ENCODE assay signal across 8 mouse cellular contexts in the genomic region with DNA sequence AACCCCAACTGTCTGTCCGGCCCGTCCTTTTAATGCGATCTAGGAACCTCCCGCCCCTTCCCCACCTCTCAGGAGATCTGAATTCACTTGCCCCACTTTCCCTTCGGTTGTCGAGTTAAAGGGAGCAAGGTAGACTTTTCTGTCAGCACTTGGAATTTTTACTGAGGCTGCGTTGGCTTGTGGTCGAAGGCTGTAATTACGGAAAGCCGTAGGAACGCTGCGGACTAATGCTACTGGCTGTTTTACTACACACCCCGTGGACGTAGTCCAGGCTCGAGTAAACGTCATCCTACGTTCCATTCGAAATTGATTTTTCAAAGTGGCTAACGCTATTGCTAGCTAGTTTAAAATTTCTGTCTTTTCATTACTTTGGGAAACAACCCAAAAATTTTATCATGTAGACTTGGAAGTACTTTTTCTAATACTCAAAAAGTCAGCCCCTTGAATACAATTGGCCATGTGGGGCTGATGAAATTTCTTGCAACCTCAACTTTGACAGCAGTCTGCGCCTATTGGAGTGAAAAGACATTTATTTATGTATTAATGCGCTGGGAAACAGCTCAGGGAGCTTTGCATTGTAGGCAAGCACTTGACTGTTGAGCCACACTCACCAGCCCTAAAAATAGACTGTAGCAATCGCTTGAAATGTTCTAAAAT. TPM values are rescaled to one million over a fixed set of nuclear protein-coding genes. Genes with fewer than 3 reads are reported as not detected.
A peak's percentile ranks its signal among the peaks of the same experiment; 100 is the strongest.
DNase-seq lines count a peak whose midpoint lies in the region; ATAC-seq and TF ChIP-seq lines count a peak whose summit lies in the region.

No protein-coding gene starts in this region.

- H3K27ac ChIP-seq in forebrain, embryonic 13.5 days: peak overlapping the region; percentile 90
- peak overlapping the region; percentile 98 for H3K27ac ChIP-seq in liver, postnatal 0 days (ENCODE audit: low read depth)
- peak overlapping the region; percentile 93 for H3K27ac ChIP-seq in neural tube, embryonic 13.5 days (replicated peaks)

- H3K36me3 ChIP-seq in forebrain, embryonic 13.5 days (ENCODE audit: poor library complexity, severe bottlenecking): peaks cover 9% of the 10 kb centered on the region
- peaks cover 9% of the 10 kb centered on the region; the same call in 1 of the 2 replicates for H3K36me3 ChIP-seq in liver, postnatal 0 days (replicated peaks; ENCODE audit: insufficient read depth, low read length)
- peaks cover 8% of the 10 kb centered on the region; the same call in 1 of the 2 replicates for H3K36me3 ChIP-seq in neural tube, embryonic 13.5 days

- DNase-seq in frontal cortex, postnatal 25 days (ENCODE audit: low spot score in 2 of 2): no peak
- peak; percentile 61 for DNase-seq in c-Kit-positive CD71-positive TER-119-positive erythroid progenitor cells, embryonic 14.5 days (ENCODE audit: low spot score)
- DNase-seq in heart, postnatal 14 days: peak; percentile 33 to 48
- peak; percentile 62 to 70 for DNase-seq in kidney, postnatal 36 days
- peak; percentile 65 for DNase-seq in liver, postnatal 0 days

- H3K4me3 ChIP-seq in forebrain, embryonic 13.5 days: peak overlapping the region; percentile 96
- peak overlapping the region; percentile 89 for H3K4me3 ChIP-seq in liver, postnatal 0 days (ENCODE audit: low read depth, low read length)
- peak overlapping the region; percentile 95 for H3K4me3 ChIP-seq in neural tube, embryonic 13.5 days

- no peak for TF ChIP-seq EP300 in liver, postnatal 0 days (IDR thresholded peaks at IDR 0.05; ENCODE audit: low read depth)

- peak overlapping the region; percentile 88 for H3K9ac ChIP-seq in forebrain, embryonic 13.5 days
- peak overlapping the region; percentile 91 for H3K9ac ChIP-seq in liver, postnatal 0 days (replicated peaks)
- H3K9ac ChIP-seq in neural tube, embryonic 13.5 days: peak overlapping the region; percentile 89

- TF ChIP-seq CTCF in liver, postnatal 0 days (IDR thresholded peaks at IDR 0.05; ENCODE audit: low read depth): no peak

- peak overlapping the region; percentile 66 for H3K4me2 ChIP-seq in forebrain, embryonic 13.5 days
- H3K4me2 ChIP-seq in liver, postnatal 0 days (ENCODE audit: low read depth, low read length): peak overlapping the region; percentile 81
- peak overlapping the region; percentile 58 for H3K4me2 ChIP-seq in neural tube, embryonic 13.5 days

- intact Hi-C loops in heart, postnatal 14 days (cut with DNase I): no loop called here

- WGBS in forebrain, embryonic 13.5 days: 6% methylated on average over 22 of the region's 22 CpGs
- WGBS in liver, postnatal 0 days (ENCODE audit: insufficient replicate concordance): under 1% methylated on average over 22 of the region's 22 CpGs
- 5% methylated on average over 22 of the region's 22 CpGs for WGBS in neural tube, embryonic 13.5 days

- H3K9me3 ChIP-seq in forebrain, embryonic 13.5 days (replicated peaks): no peaks in the 10 kb centered on the region
- H3K9me3 ChIP-seq in liver, postnatal 0 days (ENCODE audit: low read length): no peaks in the 10 kb centered on the region
- no peaks in the 10 kb centered on the region for H3K9me3 ChIP-seq in neural tube, embryonic 13.5 days

- H3K27me3 ChIP-seq in forebrain, embryonic 13.5 days: no peaks in the 10 kb centered on the region
- H3K27me3 ChIP-seq in liver, postnatal 0 days (ENCODE audit: insufficient read depth, low read length): no peaks in the 10 kb centered on the region
- H3K27me3 ChIP-seq in neural tube, embryonic 13.5 days: no peaks in the 10 kb centered on the region

- peaks cover 25% of the 10 kb centered on the region for H3K4me1 ChIP-seq in forebrain, embryonic 13.5 days
- peaks cover 17% of the 10 kb centered on the region for H3K4me1 ChIP-seq in liver, postnatal 0 days (ENCODE audit: insufficient read depth)
- peaks cover 35% of the 10 kb centered on the region for H3K4me1 ChIP-seq in neural tube, embryonic 13.5 days (replicated peaks)

- peak; percentile 35 for ATAC-seq in frontal cortex, adult (ENCODE audit: low TSS enrichment)
- peak; percentile 25 for ATAC-seq in forebrain, embryonic 13.5 days
- ATAC-seq in liver, postnatal 0 days: peak; percentile 66
- ATAC-seq in neural tube, embryonic 13.5 days (ENCODE audit: low read depth): peak; percentile 37; the same call in 1 of the 2 replicates

RNA-seq across cellular contexts. Expression of gene Eprs, which starts 0.8 kb away (rescaled TPM):
- polyA plus RNA-seq in forebrain, embryonic 13.5 days (2015; fragmentation: Nextera tagmentation; extraction: Ambion mirVana): 151 and 159 TPM in 2 replicates
- total RNA-seq in heart, postnatal 14 days (2021): 10 to 100 TPM; 67.6 to 69.2 TPM
- 47.4 and 55.4 TPM in 2 replicates for polyA plus RNA-seq in liver, postnatal 0 days (2015; fragmentation: Nextera tagmentation; extraction: Ambion mirVana)
- polyA plus RNA-seq in neural tube, embryonic 13.5 days (2015; fragmentation: Nextera tagmentation; extraction: Ambion mirVana): 134 and 135 TPM in 2 replicates

RNA-seq across cellular contexts. Expression of gene Bpnt1, which starts 31.7 kb away (rescaled TPM):
- polyA plus RNA-seq in forebrain, embryonic 13.5 days (2015; fragmentation: Nextera tagmentation; extraction: Ambion mirVana): 34.8 and 37.7 TPM in 2 replicates
- total RNA-seq in heart, postnatal 14 days (2021): 10 to 100 TPM; 25.4 to 28.9 TPM
- polyA plus RNA-seq in liver, postnatal 0 days (2015; fragmentation: Nextera tagmentation; extraction: Ambion mirVana): 21.7 TPM in 2 replicates
- 53.5 and 56.1 TPM in 2 replicates for polyA plus RNA-seq in neural tube, embryonic 13.5 days (2015; fragmentation: Nextera tagmentation; extraction: Ambion mirVana)

RNA-seq across cellular contexts. Expression of gene Iars2, which starts 34.5 kb away (rescaled TPM):
- 18.0 and 21.0 TPM in 2 replicates for polyA plus RNA-seq in forebrain, embryonic 13.5 days (2015; fragmentation: Nextera tagmentation; extraction: Ambion mirVana)
- 10 to 100 TPM; 68.3 to 69.7 TPM for total RNA-seq in heart, postnatal 14 days (2021)
- polyA plus RNA-seq in liver, postnatal 0 days (2015; fragmentation: Nextera tagmentation; extraction: Ambion mirVana): 13.8 and 15.3 TPM in 2 replicates
- polyA plus RNA-seq in neural tube, embryonic 13.5 days (2015; fragmentation: Nextera tagmentation; extraction: Ambion mirVana): 17.6 and 20.5 TPM in 2 replicates

Comparison
In these comparisons a context has a peak if more than half of its experiments do, and no peak if none do; other contexts are left out.
1. DNase-seq: peak in c-Kit-positive CD71-positive TER-119-positive erythroid progenitor cells, embryonic 14.5 days (single experiment), heart, postnatal 14 days (2 of 2), kidney, postnatal 36 days (2 of 2) and liver, postnatal 0 days (single experiment); none in frontal cortex, postnatal 25 days (0 of 2).
2. Peak in every context shown above with its lines, with median percentiles within 50 percentile points of each other: ATAC-seq, H3K27ac ChIP-seq, H3K4me2 ChIP-seq, H3K4me3 ChIP-seq and H3K9ac ChIP-seq.